Mouse (Mus musculus): ENCODE results near the gene Baiap2l1. TPM values are rescaled to one million over a fixed set of nuclear protein-coding genes. Genes with fewer than 3 reads are reported as not detected.
"Not testable (repeated sequence)": the region's sequence is repeated elsewhere in the genome, so short reads cannot be mapped to it uniquely, and the experiment has no call there.

Gene Baiap2l1
- total and polyA plus RNA-seq, 3 experiments: 4.5 to 7.2 (median 5.3) TPM

DNA sequence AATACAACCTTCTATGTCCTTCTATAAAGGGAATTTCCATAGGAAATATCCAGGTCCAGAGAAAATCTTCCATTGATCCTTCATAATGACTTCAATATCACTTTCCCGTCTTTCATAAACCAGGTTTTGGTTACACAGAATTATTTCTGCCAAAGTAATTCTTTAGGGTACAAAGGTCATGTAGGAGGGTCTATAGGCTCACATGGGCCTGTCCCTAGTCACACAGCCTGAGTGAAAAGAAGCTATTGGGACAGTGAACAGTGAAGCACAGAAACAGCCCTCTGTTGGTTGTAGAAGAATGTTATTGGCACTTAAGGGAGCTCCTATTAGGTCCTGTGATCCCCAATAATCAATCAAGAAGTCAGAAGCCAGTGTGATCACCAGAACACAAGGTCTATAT lies 16.8 kb downstream of the Baiap2l1 start:
- 76% methylated on average over 1 of the region's 1 CpGs for WGBS
- no peaks in the 10 kb centered on the region for H3K27me3 ChIP-seq (ENCODE audit: control insufficient read depth, insufficient read depth, low read length)
- intact Hi-C loops (cut with DNase I): no loop called here
- no peaks in the 10 kb centered on the region for H3K79me2 ChIP-seq (replicated peaks; ENCODE audit: control insufficient read depth, insufficient read depth, low read length)
- H3K4me3 ChIP-seq: no peak overlapping the region
- no peak overlapping the region for H3K27ac ChIP-seq
- no peak overlapping the region for H3K9ac ChIP-seq (ENCODE audit: low read depth, low read length)
- H3K4me1 ChIP-seq (ENCODE audit: control insufficient read depth, insufficient read depth, low read length): peaks cover 2% of the 10 kb centered on the region; the same call in 1 of the 2 replicates
- H3K36me3 ChIP-seq (ENCODE audit: control insufficient read depth, insufficient read depth, low read length): no peaks in the 10 kb centered on the region
- TF ChIP-seq CTCF (IDR thresholded peaks at IDR 0.05): no peak
- no peak for DNase-seq

DNA sequence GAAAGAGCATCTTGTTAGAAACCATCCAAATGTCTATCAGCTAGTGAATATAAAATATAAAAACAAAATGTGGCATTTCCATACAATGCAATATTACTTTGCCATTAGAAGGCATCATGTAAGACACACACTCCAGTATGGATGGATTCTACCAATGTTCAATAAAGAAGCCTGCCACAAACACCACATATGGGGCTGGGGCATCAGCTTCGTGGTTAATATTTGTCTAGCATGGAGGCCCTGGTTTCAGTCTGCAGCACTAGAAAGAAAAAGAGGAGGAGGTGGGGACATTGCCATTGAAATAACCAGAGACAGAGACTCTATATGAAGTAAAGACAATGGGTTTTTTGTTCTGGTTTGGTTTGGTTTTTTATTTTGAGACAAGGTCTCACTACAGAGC lies 19.1 kb downstream of the Baiap2l1 start:
- no peaks in the 10 kb centered on the region for H3K36me3 ChIP-seq (ENCODE audit: control insufficient read depth, insufficient read depth, low read length)
- no peak overlapping the region for H3K4me3 ChIP-seq
- H3K27me3 ChIP-seq (ENCODE audit: control insufficient read depth, insufficient read depth, low read length): no peaks in the 10 kb centered on the region
- no peak overlapping the region for H3K9ac ChIP-seq (ENCODE audit: low read depth, low read length)
- TF ChIP-seq EP300 (IDR thresholded peaks at IDR 0.05; ENCODE audit: insufficient read depth, low read depth, low read length): no peak
- no peak for TF ChIP-seq CTCF (IDR thresholded peaks at IDR 0.05)
- TF ChIP-seq POLR2A (IDR thresholded peaks at IDR 0.05; ENCODE audit: insufficient read depth, low read depth, low read length): no peak
- intact Hi-C loops (cut with DNase I): no loop called here
- no peaks in the 10 kb centered on the region for H3K79me2 ChIP-seq (replicated peaks; ENCODE audit: control insufficient read depth, insufficient read depth, low read length)
- no peaks in the 10 kb centered on the region; the same call in 1 of the 2 replicates for H3K4me1 ChIP-seq (ENCODE audit: control insufficient read depth, insufficient read depth, low read length)
- no peak overlapping the region for H3K27ac ChIP-seq
- DNase-seq: no peak
- 85% methylated on average over 1 of the region's 1 CpGs for WGBS

DNA sequence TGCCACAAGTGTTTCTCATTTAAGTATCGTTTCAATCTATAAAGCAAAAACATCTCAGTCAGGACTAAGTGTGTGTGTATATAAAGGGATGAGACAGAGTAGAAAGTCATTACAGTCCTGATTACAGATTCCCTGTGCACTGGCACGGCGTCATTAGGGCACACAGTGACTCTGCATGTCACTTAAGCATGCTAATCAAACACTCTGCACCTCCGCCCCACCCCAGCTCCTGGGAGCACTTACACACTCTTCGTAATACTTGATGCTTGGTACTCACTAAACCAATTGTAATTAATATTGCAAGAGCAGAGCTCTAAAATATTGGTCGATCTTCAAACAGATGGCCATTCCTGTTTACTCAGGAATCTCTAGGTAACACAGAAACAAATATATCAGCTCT lies 22.6 kb downstream of the Baiap2l1 start:
- DNase-seq; H3K79me2 ChIP-seq (replicated peaks; ENCODE audit: control insufficient read depth, insufficient read depth, low read length); H3K27me3 ChIP-seq (ENCODE audit: control insufficient read depth, insufficient read depth, low read length); H3K9ac ChIP-seq (ENCODE audit: low read depth, low read length); H3K27ac ChIP-seq; intact Hi-C loops (cut with DNase I); H3K4me1 ChIP-seq (ENCODE audit: control insufficient read depth, insufficient read depth, low read length); H3K36me3 ChIP-seq (ENCODE audit: control insufficient read depth, insufficient read depth, low read length); H3K4me3 ChIP-seq: not testable (repeated sequence)
- 63% methylated on average over 6 of the region's 6 CpGs for WGBS

DNA sequence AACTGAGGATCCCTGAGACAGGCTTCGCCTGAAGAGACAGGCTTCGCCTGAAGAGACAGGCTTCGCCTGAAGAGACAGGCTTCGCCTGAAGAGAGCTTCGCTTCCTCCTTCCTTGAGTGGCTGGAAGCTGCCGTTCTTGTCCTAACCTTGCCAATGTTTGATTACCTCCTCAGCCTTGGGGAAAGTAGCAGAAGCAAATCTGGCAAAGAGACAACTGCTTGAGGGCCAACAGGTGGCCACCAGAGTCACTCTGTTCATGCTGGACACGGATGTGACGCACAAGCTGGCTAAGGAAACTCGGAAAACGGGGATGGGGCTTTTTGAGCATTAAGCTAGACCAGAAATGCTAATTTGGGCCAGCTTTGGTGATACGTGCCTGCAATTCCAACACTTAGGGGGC lies 23.9 kb downstream of the Baiap2l1 start:
- Histone ChIP-seq H3K4me1 (ENCODE audit: control insufficient read depth, insufficient read depth, low read length) (no peaks in the 10 kb centered on the region; the same call in 1 of the 2 replicates), H3K27ac (no peak overlapping the region), H3K27me3 (ENCODE audit: control insufficient read depth, insufficient read depth, low read length) (no peaks in the 10 kb centered on the region), H3K9ac (ENCODE audit: low read depth, low read length) (no peak overlapping the region), H3K4me3 (no peak overlapping the region), H3K36me3 (ENCODE audit: control insufficient read depth, insufficient read depth, low read length) (no peaks in the 10 kb centered on the region), H3K79me2 (replicated peaks; ENCODE audit: control insufficient read depth, insufficient read depth, low read length) (no peaks in the 10 kb centered on the region)
- TF ChIP-seq POLR2A (IDR thresholded peaks at IDR 0.05; ENCODE audit: insufficient read depth, low read depth, low read length) (no peak), EP300 (IDR thresholded peaks at IDR 0.05; ENCODE audit: insufficient read depth, low read depth, low read length) (no peak), CTCF (IDR thresholded peaks at IDR 0.05) (no peak)
- DNase-seq: no peak
- WGBS: 87% methylated on average over 11 of the region's 11 CpGs
- intact Hi-C loops (cut with DNase I): no loop called here

DNA sequence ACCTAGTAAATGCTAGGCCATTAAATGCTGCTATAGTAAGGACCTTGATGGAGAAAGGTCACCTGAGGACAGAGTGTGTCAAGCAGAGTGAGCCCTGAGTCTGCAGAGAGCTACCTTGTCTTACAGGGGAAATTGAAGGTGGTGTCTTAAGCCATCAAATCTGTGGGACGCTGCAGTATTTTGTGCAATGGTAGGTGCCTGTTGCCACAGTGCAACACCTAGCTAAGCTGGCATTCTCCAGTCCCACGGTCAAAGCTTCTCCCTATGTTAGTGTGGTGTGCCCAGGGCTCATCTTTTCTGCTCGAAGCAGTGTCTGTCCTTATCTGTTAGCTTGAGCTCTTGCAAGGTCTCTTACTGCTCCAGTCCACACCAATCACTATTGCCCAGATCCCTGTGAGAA lies 35.2 kb downstream of the Baiap2l1 start:
- no peak overlapping the region for H3K9ac ChIP-seq (ENCODE audit: low read depth, low read length)
- H3K27me3 ChIP-seq (ENCODE audit: control insufficient read depth, insufficient read depth, low read length): no peaks in the 10 kb centered on the region
- H3K4me1 ChIP-seq (ENCODE audit: control insufficient read depth, insufficient read depth, low read length): peaks cover 6% of the 10 kb centered on the region; the same call in 1 of the 2 replicates
- no peaks in the 10 kb centered on the region for H3K79me2 ChIP-seq (replicated peaks; ENCODE audit: control insufficient read depth, insufficient read depth, low read length)
- TF ChIP-seq EP300 (IDR thresholded peaks at IDR 0.05; ENCODE audit: insufficient read depth, low read depth, low read length) (no peak), CTCF (IDR thresholded peaks at IDR 0.05) (no peak), POLR2A (IDR thresholded peaks at IDR 0.05; ENCODE audit: insufficient read depth, low read depth, low read length) (no peak)
- DNase-seq: no peak
- no peaks in the 10 kb centered on the region; the same call in 1 of the 2 replicates for H3K36me3 ChIP-seq (ENCODE audit: control insufficient read depth, insufficient read depth, low read length)
- H3K27ac ChIP-seq: no peak overlapping the region
- no peak overlapping the region for H3K4me3 ChIP-seq
- WGBS: 68% methylated on average over 3 of the region's 3 CpGs
- intact Hi-C loops (cut with DNase I): no loop called here

DNA sequence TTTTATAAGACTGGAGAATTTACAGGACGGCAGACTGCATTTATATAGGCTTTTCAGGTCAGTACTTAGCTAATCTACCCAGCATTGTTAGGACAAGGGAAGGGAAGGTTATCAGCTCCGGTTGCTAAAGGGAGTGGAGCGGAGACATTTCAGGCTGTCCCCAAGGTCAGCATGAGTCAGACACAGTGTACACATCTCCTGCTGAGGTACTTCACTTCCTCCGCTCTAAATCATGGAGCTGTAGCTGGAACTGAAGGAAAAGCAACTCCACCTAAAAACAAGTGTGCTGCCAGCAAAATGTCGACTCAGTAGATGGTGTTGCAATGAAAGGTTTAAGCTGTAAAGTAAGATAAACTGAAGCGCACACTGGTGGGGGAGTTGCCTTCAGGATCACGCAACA lies 36.2 kb downstream of the Baiap2l1 start:
- WGBS: 18% methylated on average over 7 of the region's 7 CpGs
- intact Hi-C loops (cut with DNase I): no loop called here
- peak in 1 of 2 experiments; percentile 25 for DNase-seq

More for the DNA sequence above, 36.2 kb downstream of the Baiap2l1 start:
- Histone ChIP-seq H3K36me3 (ENCODE audit: control insufficient read depth, insufficient read depth, low read length) (no peaks in the 10 kb centered on the region; the same call in 1 of the 2 replicates), H3K27ac (peak overlapping the region; percentile 47), H3K27me3 (ENCODE audit: control insufficient read depth, insufficient read depth, low read length) (no peaks in the 10 kb centered on the region), H3K4me3 (no peak overlapping the region), H3K4me1 (ENCODE audit: control insufficient read depth, insufficient read depth, low read length) (peaks cover 6% of the 10 kb centered on the region; the same call in 1 of the 2 replicates), H3K9ac (ENCODE audit: low read depth, low read length) (no peak overlapping the region), H3K79me2 (replicated peaks; ENCODE audit: control insufficient read depth, insufficient read depth, low read length) (no peaks in the 10 kb centered on the region)
- TF ChIP-seq CTCF (IDR thresholded peaks at IDR 0.05) (no peak), EP300 (IDR thresholded peaks at IDR 0.05; ENCODE audit: insufficient read depth, low read depth, low read length) (0 out of 2 replicates have a peak, but pooled peaks have one; percentile 16)

Data from heart, adult 2 months (tissue).